8 mouse cellular contexts compared by ENCODE assay signal in the genomic region with DNA sequence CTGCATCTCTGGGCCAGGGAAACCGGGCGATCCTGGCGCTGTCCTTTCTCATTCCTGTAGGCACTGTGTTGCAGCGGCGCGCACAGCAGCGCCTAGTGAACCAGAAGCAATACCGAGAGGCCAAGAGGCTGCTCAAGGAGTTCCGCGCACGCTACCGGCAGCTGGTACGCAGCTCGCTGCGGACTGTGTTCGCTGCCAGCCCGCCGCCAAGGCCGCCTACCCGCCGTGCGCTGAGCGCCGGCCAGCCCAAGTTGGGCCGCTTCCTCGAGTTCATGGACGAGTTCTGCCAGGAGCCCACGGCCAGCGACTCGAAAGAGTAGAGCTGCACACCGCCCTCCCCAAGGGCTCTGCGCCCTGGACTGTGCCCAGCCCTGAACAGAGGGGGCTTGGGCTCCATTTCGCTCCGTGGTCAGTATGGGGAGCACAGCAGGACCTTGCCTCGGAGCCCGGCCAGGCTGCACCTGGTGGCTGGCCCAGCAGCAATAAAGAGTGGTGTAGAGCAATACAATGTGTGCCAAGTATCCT. TPM values are rescaled to one million over a fixed set of nuclear protein-coding genes. Genes with fewer than 3 reads are reported as not detected.
DNase-seq lines count a peak whose midpoint lies in the region; ATAC-seq and TF ChIP-seq lines count a peak whose summit lies in the region.

No protein-coding gene starts in this region.

- peak; percentile 68 for ATAC-seq in forebrain, embryonic 11.5 days (replicated peaks; ENCODE audit: low FRiP score)
- ATAC-seq in hindbrain, embryonic 11.5 days (ENCODE audit: low FRiP score): peak; percentile 67

- H3K9ac ChIP-seq in ES-E14 (ENCODE audit: insufficient read depth, low read depth, low read length, poor library complexity, severe bottlenecking): peak overlapping the region; percentile 46; the same call in 1 of the 2 replicates
- H3K9ac ChIP-seq in forebrain, embryonic 11.5 days (ENCODE audit: low read length): peak overlapping the region; percentile 57
- H3K9ac ChIP-seq in hindbrain, embryonic 11.5 days (ENCODE audit: low read depth, low read length): peak overlapping the region; percentile 43

- 1% methylated on average over 36 of the region's 36 CpGs for WGBS in forebrain, embryonic 11.5 days
- WGBS in hindbrain, embryonic 11.5 days: 2% methylated on average over 36 of the region's 36 CpGs

- H3K4me2 ChIP-seq in forebrain, embryonic 11.5 days (ENCODE audit: low read depth, low read length, severe bottlenecking): peak overlapping the region; percentile 79
- H3K4me2 ChIP-seq in hindbrain, embryonic 11.5 days (replicated peaks; ENCODE audit: low read depth, low read length): peak overlapping the region; percentile 79

- no peaks in the 10 kb centered on the region; a peak in 1 of 4 replicates for H3K4me1 ChIP-seq in ES-E14 (ENCODE audit: control insufficient read depth in 2 of 2, insufficient read depth in 2 of 2, low read length in 2 of 2, poor library complexity in 1 of 2)
- peaks cover 9% of the 10 kb centered on the region for H3K4me1 ChIP-seq in forebrain, embryonic 11.5 days (replicated peaks; ENCODE audit: control insufficient read depth, insufficient read depth, low read length)
- peaks cover 9% of the 10 kb centered on the region for H3K4me1 ChIP-seq in hindbrain, embryonic 11.5 days (replicated peaks; ENCODE audit: control insufficient read depth, insufficient read depth, low read length)

- no peak overlapping the region for H3K27ac ChIP-seq in ES-E14 (ENCODE audit: insufficient read depth, low read depth, low read length, poor library complexity, severe bottlenecking)
- H3K27ac ChIP-seq in forebrain, embryonic 11.5 days (ENCODE audit: low read depth, low read length): no peak overlapping the region
- H3K27ac ChIP-seq in hindbrain, embryonic 11.5 days (ENCODE audit: low read depth, low read length): no peak overlapping the region

- peak overlapping the region; percentile 59 to 60 for H3K4me3 ChIP-seq in ES-E14 (ENCODE audit: insufficient read depth in 1 of 2, low read depth in 1 of 2, low read length in 2 of 2, poor library complexity in 1 of 2, severe bottlenecking in 1 of 2)
- peak overlapping the region; percentile 31 for H3K4me3 ChIP-seq in forebrain, embryonic 11.5 days (ENCODE audit: low read depth, low read length)
- H3K4me3 ChIP-seq in hindbrain, embryonic 11.5 days (ENCODE audit: low read depth, low read length): peak overlapping the region; percentile 26

- DNase-seq in ES-E14 (ENCODE audit: low read depth, low spot score): no peak
- DNase-seq in brain, embryonic 14.5 days (ENCODE audit: low read depth): peak; percentile 70
- DNase-seq in forebrain, embryonic 11.5 days (ENCODE audit: low spot score): peak; percentile 66
- DNase-seq in hindbrain, embryonic 11.5 days (ENCODE audit: low spot score): peak; percentile 54
- DNase-seq in layer of hippocampus, postnatal 14 days (ENCODE audit: low spot score in 2 of 2): peak; percentile 47 to 58
- DNase-seq in lung, postnatal 36 days: peak; percentile 30
- DNase-seq in right cerebral cortex, adult 2 months (ENCODE audit: low spot score in 2 of 2): peak; percentile 41 to 59
- DNase-seq in spleen, postnatal 10 days (ENCODE audit: low spot score in 2 of 2): no peak

- in situ Hi-C loops in ES-E14 (cut with MboI; ENCODE audit: low sequenced_read_pairs in 2 of 2, unreplicated experiment in 2 of 2): no loop called here

- H3K36me3 ChIP-seq in ES-E14 (ENCODE audit: control insufficient read depth, insufficient read depth, low read length, poor library complexity, severe bottlenecking): no peaks in the 10 kb centered on the region
- H3K36me3 ChIP-seq in forebrain, embryonic 11.5 days (ENCODE audit: control insufficient read depth, insufficient read depth, low read length): no peaks in the 10 kb centered on the region
- H3K36me3 ChIP-seq in hindbrain, embryonic 11.5 days (ENCODE audit: control insufficient read depth, insufficient read depth, low read length): no peaks in the 10 kb centered on the region

- H3K9me3 ChIP-seq in ES-E14 (ENCODE audit: control insufficient read depth, insufficient read depth, low read depth, low read length): no peaks in the 10 kb centered on the region
- H3K9me3 ChIP-seq in forebrain, embryonic 11.5 days (ENCODE audit: control insufficient read depth, low read length): no peaks in the 10 kb centered on the region
- H3K9me3 ChIP-seq in hindbrain, embryonic 11.5 days (ENCODE audit: control insufficient read depth, low read length): no peaks in the 10 kb centered on the region

- peaks cover 6% of the 10 kb centered on the region for H3K27me3 ChIP-seq in forebrain, embryonic 11.5 days (ENCODE audit: control insufficient read depth, insufficient read depth, low read length)
- H3K27me3 ChIP-seq in hindbrain, embryonic 11.5 days (ENCODE audit: control insufficient read depth, insufficient read depth, low read length): 0 out of 2 replicates have a peak, but pooled peaks cover 6% of the 10 kb centered on the region

- no peak for TF ChIP-seq POLR2A in brain, embryonic 14.5 days (IDR thresholded peaks at IDR 0.05; ENCODE audit: borderline replicate concordance, extremely low read depth, insufficient read depth, insufficient read length, poor library complexity, severe bottlenecking)

- no peak for TF ChIP-seq CTCF in brain, embryonic 14.5 days (IDR thresholded peaks at IDR 0.05; ENCODE audit: borderline replicate concordance, extremely low read depth, insufficient read depth, insufficient read length)

TF ChIP-seq in ES-E14, 5 proteins besides CTCF, POLR2A, EP300 and RAD21:
- no peak for TF ChIP-seq ZNF384 (IDR thresholded peaks at IDR 0.05; ENCODE audit: low read depth, low read length)
- no peak for TF ChIP-seq HCFC1 (IDR thresholded peaks at IDR 0.05; ENCODE audit: borderline replicate concordance, insufficient read depth, low read length)
- TF ChIP-seq ZC3H11A (IDR thresholded peaks at IDR 0.05; ENCODE audit: borderline replicate concordance, low read depth, low read length): no peak

RNA-seq across cellular contexts. Expression of gene Spcs2, which starts 54.1 kb away (rescaled TPM):
- total RNA-seq in ES-E14 (2012; rRNA removed): 247 and 260 TPM in 2 replicates
- 75.5 and 101 TPM in 2 replicates for polyA plus RNA-seq in brain, embryonic 14.5 days (2012; rRNA removed)
- 332 and 344 TPM in 2 replicates for polyA plus RNA-seq in forebrain, embryonic 11.5 days (2014; fragmentation: Nextera tagmentation; extraction: Ambion mirVana)
- polyA plus RNA-seq in hindbrain, embryonic 11.5 days (2014; fragmentation: Nextera tagmentation; extraction: Ambion mirVana): 356 and 362 TPM in 2 replicates
- 10 to 100 TPM; 86.8 to 97.0 TPM for total RNA-seq in layer of hippocampus, postnatal 14 days (2021)

RNA-seq across cellular contexts. Expression of gene Xrra1, which starts 58.5 kb away (rescaled TPM):
- total RNA-seq in ES-E14 (2012; rRNA removed): 0.40 and 0.74 TPM in 2 replicates
- 0.55 and 0.67 TPM in 2 replicates for polyA plus RNA-seq in brain, embryonic 14.5 days (2012; rRNA removed)
- polyA plus RNA-seq in forebrain, embryonic 11.5 days (2014; fragmentation: Nextera tagmentation; extraction: Ambion mirVana): 0.56 and 0.61 TPM in 2 replicates
- 0.37 and 0.59 TPM in 2 replicates for polyA plus RNA-seq in hindbrain, embryonic 11.5 days (2014; fragmentation: Nextera tagmentation; extraction: Ambion mirVana)
- 1 to 10 TPM in 1 of 2 experiments, under 1 TPM in 1; 0.88 to 1.3 TPM for total RNA-seq in layer of hippocampus, postnatal 14 days (2021)

Comparison
In these comparisons a context has a peak if more than half of its experiments do, and no peak if none do; other contexts are left out.
1. DNase-seq: peak in brain, embryonic 14.5 days (single experiment), forebrain, embryonic 11.5 days (single experiment), hindbrain, embryonic 11.5 days (single experiment), layer of hippocampus, postnatal 14 days (2 of 2), lung, postnatal 36 days (single experiment) and right cerebral cortex, adult 2 months (2 of 2); none in ES-E14 (single experiment) and spleen, postnatal 10 days (0 of 2).
2. Peak in every context shown above with its lines, with median percentiles within 50 percentile points of each other: H3K4me3 ChIP-seq and H3K9ac ChIP-seq.